Mouse (Mus musculus) granulocyte monocyte progenitor cell, adult 5-6 weeks (primary cell): Measurements from ENCODE around the gene Gm21958. TPM values are rescaled to one million over a fixed set of nuclear protein-coding genes. Genes with fewer than 3 reads are reported as not detected.
"Not testable (repeated sequence)": the region's sequence is repeated elsewhere in the genome, so short reads cannot be mapped to it uniquely, and the experiment has no call there.

Source experiments
- ATAC-seq: replicated peaks from 2 replicates; pipeline ENCODE4 v1.8.0; 2016; ENCODE audit warnings: mild to moderate bottlenecking, moderate TSS enrichment, inconsistent platforms; ENCODE audit not compliant: poor library complexity, severe bottlenecking
- total RNA-seq, 2 experiments: library from RNA; stranded (forward) in 1 of 2; stranded (reverse) in 1 of 2; fragments of 200-712, 200-1000 nt in 1 of 2; fragments of >200 nt in 1 of 2; fragmentation: Nextera tagmentation in 1 of 2; gene quantifications; 2 replicates each; pipeline ENCODE4 v1.2.3; 2014 to 2017

Gm21958 gene
- total RNA-seq, 2 experiments from 2014 or later = not detected

DNA sequence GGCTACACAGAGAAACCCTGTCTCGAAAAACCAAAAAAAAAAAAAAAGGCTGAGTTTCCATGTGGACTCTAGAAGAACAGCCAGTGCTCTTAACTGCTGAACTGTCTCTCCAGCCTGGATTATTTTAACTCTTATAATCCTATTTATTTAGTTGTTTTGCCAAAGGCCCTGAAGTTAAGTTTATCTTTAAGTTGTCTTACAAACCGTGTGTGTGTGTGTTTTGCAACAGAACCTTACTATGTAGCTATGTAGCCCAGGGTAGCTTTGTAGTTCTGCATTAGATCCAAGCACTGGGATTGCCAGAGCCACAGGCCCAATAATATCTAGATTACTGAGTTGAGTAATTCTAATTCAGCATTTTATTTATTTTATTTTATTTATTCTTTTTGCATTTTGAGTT lies 11.2 kb upstream of the Gm21958 start:
- ATAC-seq = no peak

DNA sequence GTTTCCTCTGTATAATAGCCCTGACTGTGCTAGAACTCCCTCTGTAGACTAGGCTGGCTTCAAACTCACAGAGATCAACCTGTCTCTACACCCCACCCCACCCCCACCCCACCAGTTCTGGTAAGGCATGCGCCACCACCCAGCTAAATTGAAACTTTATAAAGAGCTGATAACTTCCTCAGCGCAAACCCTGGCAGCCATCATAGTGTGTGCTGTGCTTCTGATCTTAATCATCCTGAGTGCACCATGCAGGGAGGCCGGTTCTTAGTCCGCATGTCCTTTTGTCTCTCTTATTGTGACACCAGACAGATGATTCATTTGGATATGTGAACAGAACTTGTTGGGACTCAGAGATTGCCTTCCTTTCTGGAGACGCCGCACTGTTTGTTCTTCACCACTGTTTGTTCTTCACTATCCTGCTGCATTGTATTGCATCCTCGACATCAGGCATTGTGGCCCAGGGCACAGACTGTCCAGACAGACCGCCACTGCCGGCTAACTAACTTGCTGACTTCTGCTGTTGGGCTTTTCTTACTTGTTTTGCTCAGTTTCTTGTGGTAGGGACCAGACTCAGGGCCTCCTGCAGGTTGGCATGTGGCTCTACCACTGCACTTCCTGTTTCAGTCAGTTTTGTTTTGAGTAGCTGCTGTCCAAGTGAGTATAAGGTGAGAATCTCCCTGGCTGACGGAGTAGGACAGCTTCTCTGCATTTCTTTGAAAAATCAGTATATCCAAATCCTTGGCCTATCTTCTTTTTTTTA lies 9.8 kb upstream of the Gm21958 start:
- peak; percentile 96 for ATAC-seq

DNA sequence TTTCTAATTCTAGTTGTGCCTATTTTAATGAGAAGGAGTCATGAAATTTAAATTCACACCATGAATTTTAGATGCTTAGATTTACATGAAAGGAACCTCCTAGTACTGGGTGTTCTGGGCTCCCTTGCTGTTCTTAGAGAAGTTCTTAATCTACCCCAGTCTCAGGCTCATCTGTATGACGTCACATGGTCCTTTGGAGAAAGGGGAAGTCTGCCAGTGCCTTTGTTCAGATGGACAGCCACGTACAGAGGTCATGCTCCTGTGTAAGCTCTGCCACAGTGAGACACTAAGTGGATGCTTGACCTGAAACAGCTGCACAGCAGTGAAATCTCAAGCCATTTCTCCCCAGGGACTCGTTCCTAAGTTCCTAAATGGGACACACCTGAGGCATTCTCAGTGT lies 4.8 kb upstream of the Gm21958 start:
- ATAC-seq = peak; percentile 93

DNA sequence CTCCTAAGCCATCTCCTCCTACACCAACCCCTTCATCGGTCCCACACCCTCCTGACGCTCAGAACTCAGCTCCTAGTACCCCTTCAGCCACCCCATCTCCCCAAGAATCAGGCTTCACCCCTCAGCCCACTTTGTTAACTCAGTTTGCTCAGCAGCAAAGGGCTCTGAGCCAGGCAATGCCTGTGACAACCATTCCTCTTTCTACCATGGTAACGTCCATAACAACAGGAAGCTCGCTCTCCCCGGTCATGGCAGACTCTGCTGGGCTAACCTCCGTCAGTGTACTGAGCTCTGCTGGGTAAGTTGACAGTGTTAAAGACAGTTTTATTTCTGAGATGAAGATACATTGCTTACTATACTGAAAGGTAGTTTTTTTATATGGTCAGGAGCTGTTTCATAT lies 3.2 kb upstream of the Gm21958 start:
- ATAC-seq = no peak

DNA sequence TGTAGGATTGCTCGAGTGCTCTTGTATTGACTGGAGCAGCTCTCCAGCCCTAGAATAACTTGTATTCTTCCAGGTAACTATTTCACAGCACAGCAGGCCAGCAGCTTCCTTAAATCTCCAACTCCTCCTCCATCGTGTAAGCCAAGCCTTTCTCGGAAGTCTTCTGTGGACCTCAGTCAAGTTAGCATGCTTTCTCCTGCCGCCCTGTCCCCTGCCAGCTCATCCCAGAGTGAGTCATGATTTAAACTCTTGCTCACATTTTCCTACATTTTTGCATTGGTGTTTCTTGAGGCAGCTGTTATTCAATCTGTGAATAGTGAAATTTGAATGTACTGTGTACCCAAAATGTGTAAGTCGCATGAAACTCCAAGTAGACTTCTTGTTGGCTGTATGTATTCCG lies 1.3 kb upstream of the Gm21958 start:
- ATAC-seq = no peak

DNA sequence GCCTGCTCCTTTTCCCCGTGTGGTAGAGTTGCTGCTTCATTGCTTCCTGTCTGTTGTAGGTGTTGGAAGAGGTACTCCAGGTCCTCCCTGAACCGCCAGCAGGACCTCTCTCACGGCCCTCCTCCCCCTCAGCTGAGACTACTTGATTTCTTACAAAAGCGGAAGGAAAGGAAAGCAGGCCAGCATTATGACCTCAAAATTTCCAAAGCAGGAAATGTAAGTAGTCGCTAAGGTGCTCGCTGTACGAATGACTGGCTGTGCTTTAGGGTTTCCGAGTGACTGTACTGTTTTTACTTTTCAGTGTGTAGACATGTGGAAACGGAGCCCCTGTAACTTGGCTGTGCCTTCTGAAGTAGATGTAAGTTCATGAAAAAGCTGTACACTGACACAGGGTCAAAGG lies 5.2 kb downstream of the Gm21958 start:
- ATAC-seq = peak; percentile 97

DNA sequence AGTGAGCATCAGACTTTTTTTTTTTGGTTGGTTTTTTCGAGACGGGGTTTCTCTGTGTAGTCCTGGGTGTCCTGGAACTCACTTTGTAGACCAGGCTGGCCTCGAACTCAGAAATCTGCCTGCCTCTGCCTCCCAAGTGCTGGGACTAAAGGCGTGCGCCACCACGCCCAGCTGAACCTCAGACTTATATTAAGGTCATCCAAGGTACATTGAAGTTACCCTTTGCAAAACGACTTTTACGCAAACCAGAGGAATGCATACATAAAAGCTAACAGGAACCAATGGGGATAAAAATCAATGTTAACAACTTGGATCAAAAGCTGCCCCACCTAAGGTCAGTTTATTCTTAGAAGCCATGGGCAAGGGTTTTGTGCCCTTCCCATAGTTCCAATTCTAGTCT lies 10.0 kb downstream of the Gm21958 start:
- not testable (repeated sequence) for ATAC-seq

DNA sequence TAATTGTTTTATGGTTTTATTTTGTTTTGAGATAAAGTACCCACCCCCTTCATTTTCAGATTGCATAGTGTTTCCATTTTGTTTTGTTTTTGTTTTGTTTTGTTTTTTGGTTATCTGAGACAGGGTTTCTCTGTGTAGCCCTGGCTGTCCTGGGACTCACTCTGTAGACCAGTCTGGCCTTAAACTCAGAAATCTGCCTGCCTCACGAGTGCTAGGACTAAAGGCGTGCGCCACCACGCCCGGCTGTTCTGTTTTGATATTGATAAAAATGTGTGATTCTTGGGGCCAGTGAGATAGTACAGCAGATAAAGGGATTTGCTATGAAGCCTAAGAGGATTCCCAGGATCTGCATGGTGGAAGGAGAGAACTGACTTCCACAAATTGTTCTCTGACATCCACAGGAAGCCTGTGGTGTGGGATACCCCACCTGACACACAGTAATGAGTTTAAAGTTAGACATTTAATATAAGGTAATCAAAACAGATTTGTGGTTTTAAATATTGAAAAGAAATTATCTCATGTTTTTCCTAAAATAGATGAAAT lies 14.3 kb downstream of the Gm21958 start:
- no peak for ATAC-seq

DNA sequence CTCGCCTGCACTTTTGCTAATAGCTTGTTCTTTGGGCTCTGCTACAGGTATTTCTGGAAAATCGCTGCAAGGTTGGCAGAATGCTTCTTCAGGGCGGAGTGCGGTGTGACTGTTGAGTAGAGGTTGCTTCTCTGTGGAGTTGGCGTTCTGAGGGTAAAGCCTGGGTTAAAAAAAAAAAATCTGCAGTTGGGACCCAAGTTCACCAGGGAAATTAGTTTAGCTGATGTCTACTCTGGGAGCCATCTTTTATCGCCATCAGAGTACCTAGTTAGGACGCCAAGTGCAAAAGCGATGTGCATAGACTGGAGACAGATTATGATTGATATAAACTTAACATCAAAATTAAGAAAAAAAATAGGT lies 21.1 kb downstream of the Gm21958 start:
- no peak; the same call in 1 of the 2 replicates for ATAC-seq

DNA sequence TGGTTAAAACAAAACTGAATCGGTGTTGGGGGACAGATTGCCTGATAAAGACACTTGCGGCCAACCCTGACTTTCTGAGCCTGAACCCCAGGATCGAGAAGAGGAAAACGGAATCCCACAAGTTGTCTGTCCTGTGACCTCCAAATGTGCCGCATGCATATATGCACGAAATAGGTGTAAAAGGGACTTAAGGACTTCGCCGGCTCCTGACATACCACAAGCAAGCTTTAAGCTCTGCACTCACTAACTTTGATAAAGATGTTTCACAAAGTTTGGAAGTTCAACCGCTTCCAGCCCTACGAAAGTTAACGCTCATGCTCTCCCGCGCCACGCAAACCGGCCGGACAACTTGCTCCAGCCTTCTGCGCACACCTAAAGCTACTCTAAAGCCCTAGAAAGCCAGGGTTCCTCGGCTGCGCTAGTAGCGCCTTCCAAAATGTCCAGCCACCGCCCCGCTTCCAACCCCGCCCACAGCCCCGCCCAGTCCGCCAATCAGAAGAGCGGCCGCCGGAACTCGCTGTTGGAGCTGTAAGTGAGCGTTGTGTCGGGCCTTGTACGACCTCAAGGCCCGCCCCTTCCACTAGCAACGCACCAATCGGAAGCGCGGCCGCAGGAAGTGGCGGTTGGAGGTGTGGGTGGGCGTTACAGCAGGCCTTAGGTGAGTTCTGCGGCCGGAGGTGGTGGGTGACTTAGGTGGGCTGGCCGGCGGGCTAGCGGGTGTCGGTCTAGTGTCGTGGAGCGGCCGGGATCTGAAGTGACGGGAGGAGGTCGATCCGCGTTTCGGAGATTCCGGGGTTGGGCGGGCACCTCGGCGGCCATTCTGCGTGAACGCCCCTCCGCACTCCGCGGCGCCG lies 21.7 kb downstream of the Gm21958 start, which contains the start of gene Supt20:
Gene Supt20, plus strand, starts transcription at position 606 of the 854 bp plus-strand sequence.
- peak; percentile 98 for ATAC-seq

DNA sequence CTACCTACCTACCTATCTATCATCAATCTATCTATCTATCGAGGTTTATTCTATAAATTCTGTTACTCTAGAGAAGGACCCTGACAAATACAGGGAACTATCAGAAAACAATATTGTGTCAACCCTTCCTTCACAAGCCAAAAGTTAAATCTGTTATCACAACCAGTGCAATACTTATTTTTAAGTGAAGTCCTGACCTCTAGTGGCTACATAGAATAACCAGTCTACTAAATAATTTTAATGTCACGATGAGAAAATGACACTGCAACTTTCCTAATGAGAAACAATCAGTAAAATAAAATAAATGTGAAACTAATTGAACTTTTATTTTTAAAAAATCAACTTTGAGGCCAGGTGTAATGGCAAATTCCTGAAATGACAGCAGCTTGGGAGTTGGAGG lies 25.1 kb downstream of the Gm21958 start:
- ATAC-seq = no peak

DNA sequence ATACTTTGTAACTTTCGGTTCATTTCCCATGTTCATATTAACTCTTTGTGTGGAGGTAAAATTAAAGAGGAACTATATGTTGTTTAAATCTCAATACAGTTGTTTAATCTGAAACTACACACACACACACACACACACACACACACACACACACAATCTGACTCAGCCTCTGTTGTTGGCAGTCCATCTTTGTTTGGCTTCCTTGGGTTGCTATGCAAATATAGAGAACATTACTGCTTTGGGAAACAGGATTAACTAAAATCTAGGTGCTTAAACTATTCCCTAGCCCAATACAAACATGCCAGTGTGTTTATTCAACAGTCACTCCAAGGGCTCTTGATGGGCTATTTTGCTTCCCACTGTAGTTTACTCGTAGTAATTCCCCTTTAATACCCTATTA lies 26.9 kb downstream of the Gm21958 start:
- ATAC-seq = no peak

DNA sequence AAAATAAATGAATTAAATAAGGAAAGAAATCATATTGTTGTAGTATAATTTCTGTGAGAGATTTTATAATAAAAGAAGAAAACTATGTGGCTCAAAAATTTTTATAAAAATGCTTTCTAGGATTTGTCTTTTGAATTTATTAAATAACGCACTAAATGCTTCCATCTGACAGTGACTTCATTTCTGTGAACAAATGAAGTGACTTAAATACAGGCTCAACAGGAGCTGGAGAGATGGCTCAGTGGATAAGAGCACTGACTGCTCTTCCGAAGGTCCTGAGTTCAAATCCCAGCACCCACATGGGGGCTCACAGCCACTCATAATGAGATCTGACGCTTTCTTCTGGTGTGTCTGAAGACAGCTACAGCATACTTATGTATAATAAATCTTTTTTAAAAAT lies 29.0 kb downstream of the Gm21958 start:
- no peak for ATAC-seq

DNA sequence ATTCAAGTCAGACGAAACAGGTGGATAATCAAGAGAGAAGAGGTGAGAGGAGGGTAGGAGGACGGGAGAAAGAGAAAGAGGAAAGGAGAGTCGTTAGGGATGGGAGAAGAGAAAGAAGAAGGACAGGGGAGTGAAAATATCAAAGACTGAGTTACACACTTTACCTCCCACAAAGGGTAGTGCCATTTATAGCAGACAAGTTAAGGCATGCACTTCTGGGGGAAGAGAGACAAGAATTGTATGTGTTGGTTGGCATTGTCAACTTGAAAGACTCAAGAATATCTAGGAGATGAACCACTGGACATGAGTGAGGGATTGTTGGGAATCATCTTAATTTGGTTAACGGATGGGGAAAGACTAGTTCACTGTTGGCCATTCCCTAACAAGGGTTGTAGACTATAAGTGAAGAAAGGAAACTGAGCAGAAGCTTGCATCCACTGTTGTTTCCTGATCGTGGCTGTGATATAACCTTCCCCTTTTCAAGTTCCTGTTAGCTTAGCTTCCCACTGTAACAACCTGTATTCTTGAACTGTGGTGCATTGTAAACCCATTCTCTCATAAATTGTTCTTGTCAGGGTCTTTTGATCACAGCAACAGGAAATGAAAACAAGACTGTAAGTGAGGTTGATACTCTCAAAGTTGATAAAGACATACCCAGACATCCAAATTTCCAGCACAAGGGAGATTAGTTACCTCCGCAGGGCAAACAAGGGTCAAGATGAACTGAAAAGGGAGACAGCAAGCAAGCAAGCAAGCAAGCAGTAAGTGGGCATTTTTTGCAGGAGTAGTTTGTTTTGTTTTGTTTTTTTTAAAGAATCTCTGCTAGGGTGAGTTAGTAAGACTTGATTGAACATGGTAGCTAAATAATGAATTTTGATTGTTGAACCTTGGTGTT lies 32.6 kb downstream of the Gm21958 start:
- ATAC-seq = peak; percentile 75

DNA sequence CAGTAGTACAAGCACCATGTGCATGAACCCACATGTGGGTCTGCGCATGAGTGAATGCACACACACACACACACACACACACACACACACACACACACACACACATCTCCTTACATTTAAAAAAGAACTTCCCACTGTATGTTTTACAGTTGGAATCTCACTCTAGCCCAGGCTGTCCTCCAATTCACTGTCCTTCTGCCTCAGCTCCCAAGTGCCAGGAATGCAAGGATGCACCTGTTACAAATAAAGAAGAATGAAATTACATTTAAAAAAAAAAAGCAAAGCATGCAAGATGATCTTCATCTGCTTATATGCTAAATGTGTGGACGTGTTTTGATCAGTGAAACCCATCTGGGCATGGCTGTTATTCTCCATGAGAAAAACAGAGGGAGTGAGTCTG lies 37.3 kb downstream of the Gm21958 start:
- ATAC-seq = no peak

DNA sequence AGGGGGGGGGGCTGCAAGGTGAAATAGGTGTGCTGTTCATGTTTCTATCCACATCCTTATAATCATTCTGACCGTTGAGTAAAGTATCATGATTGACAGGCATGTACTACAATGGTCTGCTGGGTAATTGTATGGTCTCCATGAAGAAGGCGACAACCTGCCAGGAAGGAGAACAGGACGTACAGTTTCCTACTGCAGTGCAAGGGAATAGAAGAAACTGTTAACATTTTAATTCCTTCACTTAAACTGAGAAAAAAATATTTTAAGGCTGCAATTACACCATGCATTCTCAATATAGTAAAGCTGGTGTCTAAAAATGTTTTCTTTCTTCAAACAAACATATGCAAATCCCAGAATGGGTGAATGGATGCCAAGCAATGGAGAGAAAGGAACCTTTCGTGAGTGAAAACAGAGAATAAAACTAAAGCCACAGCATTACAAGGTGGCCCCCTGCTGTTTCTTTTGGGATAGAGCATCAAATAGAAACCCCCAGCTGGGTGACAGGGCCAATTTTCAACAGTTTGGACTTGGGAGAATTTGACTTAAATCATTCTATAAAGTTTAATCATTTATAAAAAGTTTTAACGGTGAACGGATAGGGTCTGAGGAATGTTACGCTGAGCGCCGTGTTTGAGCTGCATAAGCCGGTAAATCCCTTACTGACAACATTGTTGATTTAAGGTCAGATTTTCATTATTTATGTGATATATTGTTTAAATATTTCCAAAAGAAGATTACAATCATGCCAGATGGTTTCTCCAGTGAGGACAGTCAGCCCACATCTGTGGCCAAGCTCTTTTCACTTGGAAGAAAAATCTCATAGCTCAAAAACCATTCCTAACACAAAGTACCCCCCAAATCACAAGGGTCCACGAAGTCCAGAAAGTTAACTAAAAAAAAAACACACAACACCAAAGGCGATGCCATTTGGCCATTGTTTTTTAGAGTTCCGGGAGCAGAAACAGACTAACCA lies 41.3 kb downstream of the Gm21958 start:
- peak; percentile 54 for ATAC-seq

DNA sequence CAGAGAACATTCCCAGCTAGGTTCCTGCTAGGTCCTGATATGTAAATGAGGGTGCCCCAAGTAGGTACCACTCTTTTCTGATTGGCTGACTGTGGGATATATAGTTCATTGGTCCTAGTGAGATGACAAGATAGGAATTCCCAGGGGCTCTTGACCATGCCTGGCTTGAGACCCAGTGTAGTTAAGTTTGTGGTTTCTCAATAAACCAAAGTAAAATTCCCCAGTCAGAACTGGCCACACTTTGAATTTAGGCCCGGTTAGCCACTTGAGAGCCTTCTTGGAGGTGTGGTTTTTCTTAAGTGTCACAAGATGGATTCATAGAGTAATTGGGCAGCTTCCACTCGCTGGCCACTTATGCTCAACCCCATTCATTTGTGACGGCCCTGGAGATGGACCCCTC lies 42.0 kb downstream of the Gm21958 start:
- ATAC-seq = no peak

DNA sequence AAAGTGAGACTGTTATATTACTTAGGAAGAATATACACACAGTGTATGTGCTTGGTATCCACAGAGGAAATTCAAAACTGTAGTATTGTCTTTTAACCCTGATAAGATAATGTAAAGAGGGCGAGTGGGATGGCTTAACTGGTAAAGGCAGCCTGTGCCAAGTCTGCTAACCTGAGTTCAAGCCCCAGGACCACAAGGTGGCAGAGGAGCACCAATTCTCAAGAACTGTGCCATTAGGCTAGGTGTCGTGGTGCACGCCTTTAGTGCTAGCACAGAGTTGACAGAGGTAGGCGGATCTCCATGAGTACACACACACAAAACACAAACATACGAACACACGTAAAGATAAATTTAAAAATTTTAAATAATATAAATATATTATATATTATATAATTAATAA lies 44.6 kb downstream of the Gm21958 start:
- no peak for ATAC-seq

DNA sequence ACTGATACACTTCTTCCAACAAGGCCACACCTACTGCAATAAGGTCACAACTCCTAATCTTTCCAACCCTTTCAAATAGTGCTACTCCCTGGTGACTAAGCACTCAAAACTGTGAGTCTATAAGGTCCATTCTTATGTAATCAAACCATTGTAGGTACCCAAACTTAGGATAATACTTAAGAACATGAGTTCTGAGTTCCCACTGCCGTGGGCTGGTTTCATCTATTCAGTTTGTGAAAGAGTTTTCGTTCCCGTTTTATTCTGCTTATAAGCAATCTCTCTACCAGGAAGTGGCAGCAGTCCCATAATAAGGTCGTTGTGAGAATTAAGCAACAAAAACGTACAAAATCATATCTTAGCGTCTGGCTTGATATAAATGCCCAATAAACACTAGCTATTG lies 45.4 kb downstream of the Gm21958 start:
- ATAC-seq = peak; percentile 84
